Mouse (Mus musculus) embryonic stem cell, embryonic (primary cell): Measurements from ENCODE around the gene Itpkb.

Experiments
- CTCF ChIA-PET, 4 experiments: fragments of 300-600 bp in 2 of 4; fragments of 350-600 bp in 2 of 4; sonication (Branson Sonifier 250); formaldehyde crosslinking; loops; one replicate each; lab custom pipeline; 2022; ENCODE audit warnings: inconsistent platforms in 2 of 4; lab: Charles Lee
- POLR2A ChIA-PET, 4 experiments: fragments of 300-600 bp in 2 of 4; fragments of 350-600 bp in 2 of 4; sonication (Branson Sonifier 250); formaldehyde crosslinking; loops; one replicate each; lab custom pipeline; 2022; ENCODE audit warnings: antibody characterized with exemption in 4 of 4, inconsistent platforms in 1 of 4; lab: Charles Lee

Gene Itpkb

DNA sequence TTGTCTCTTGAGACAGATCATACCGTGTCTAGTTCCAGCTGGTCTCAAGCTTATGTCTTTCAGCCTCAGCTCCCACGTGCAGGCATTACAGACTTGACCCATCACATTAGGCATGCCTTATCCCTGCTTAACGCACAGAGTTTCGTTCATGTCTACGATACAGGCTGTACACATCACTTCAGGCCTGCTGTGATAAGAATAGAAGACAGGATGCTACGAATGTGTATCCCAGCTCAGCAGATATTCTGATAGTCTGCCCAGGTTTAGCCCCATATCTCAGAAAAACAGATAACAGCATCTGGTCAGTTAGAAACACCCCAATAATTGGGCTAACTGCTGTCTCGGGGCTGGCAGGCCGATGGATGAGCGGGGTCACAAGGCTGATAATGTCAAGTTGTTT, 23.4 kb upstream of the Itpkb start:
- ChIA-PET CTCF (no interaction called here), POLR2A (interaction anchor here in 2 of 4 experiments (0.6 to 2.2 kb wide), 8 partner anchors 10 to 27 kb away, joined by 3 to 9 read pairs (median 4); partner anchors contain the start of gene Itpkb (in 1 of the 2))

DNA sequence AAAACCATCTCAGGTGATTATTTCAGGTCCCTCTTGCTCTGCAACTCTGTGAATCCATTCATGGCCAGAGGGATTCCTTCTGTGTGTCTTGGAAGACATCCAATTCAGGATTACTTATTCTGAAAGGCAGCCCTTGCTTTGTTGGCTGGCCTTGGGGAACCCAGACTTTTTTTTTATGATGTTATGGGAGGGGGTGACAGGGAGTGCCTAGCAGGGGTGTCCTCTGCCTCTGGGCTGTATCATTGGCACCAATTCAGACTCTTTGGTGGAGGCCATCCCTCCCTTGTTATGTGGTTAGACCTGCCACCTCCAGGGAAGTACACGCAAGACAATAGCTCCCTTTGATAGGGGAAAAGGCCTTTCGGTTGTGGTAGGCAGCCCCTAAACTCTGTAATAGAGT, 22.6 kb upstream of the Itpkb start:
- ChIA-PET POLR2A (interaction anchor here in 3 of 4 experiments (0.5 to 1.4 kb wide), 9 partner anchors 9 to 28 kb away, joined by 3 to 5 read pairs (median 3); no protein-coding TSS in a partner anchor), CTCF (interaction anchor here in 1 of 4 experiments (1.0 kb wide), 1 partner anchor 39 kb away, joined by 3 read pairs; no protein-coding TSS in a partner anchor)

DNA sequence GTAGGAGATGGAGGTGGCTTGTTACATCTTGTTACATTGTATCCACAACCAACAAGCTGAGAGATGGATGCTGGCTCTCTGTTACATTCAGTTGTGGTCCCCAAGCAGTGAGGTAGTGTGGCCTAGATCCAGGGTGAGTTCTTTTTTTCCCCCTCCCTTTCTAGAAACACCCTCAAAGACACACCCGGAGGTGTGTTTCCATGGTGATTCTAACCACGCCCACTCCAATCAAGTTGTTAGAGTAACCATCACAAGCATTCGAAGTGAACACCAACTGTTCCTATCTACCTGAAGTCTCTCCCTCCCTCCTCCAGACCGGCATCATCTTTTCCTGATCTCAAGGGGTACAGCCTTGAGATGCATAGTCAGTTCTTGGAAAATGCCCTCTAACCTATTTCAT, 21.4 kb upstream of the Itpkb start:
- POLR2A ChIA-PET = interaction anchor here in 2 of 4 experiments (0.5 to 1.0 kb wide), 3 partner anchors 11 to 15 kb away, joined by 3 to 4 read pairs (median 3); no protein-coding TSS in a partner anchor
- CTCF ChIA-PET = interaction anchor here in 1 of 4 experiments (1.0 kb wide), 1 partner anchor 40 kb away, joined by 3 read pairs; no protein-coding TSS in a partner anchor

DNA sequence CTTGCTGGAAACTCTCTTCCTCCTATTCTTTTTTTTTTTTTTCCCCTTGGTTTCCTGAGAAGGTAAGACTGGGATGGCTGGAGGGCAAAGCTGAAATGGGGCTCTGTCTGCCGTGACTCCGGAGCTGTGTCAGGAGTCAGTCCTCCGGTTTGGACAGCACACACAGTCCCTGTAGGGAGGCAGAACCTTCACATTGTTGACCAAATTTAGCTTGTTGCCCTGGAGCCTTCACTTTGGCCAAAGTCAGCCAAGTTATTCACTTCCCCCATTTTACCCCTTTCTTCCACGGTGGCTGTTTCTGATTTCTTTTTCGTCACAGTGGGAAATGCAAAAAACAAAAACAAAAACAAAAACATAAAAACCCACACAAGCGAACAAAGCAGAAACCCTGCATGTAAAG, 18.0 kb upstream of the Itpkb start:
- POLR2A ChIA-PET = interaction anchor here in 3 of 4 experiments (0.6 to 3.8 kb wide), 29 partner anchors 10 to 994 kb away, joined by 3 to 22 read pairs (median 4); partner anchors contain the start of gene Lin9 (in 1 of the 3)

DNA sequence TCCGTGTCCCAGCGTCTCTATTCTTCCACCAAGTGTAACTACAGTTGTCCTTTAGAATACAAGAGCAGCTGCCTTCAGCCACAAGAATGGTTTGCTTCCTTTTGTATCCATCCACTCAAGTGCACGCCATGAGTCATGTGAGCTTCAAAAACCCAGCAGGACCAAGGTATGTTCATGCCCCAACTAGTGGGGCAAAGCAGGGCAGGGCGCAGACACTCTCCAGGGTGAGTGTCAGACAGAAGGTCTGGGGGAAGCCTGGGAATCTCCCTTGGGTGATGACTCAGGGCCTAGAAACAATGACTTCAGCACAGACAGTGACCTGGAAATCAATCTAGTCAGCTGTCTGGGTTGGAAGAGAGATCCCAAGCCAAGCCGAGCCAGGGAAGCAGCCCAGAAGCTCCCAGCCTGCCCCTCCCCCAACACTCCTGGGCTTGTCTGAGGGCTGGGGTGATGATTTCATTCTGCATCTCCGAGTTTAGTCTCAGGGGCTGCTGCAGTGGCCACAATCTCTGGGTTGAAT, 17.4 kb upstream of the Itpkb start:
- CTCF ChIA-PET = interaction anchor here in 2 of 4 experiments (0.5 to 2.1 kb wide), 7 partner anchors 16 to 1108 kb away, joined by 3 to 10 read pairs (median 4); no protein-coding TSS in a partner anchor
- POLR2A ChIA-PET = interaction anchor here in 3 of 4 experiments (0.6 to 3.8 kb wide), 30 partner anchors 11 to 328 kb away, joined by 3 to 22 read pairs (median 4); partner anchors contain the start of gene Lin9 (in 1 of the 3)

More for the DNA sequence above, 18.0 kb upstream of the Itpkb start:
- CTCF ChIA-PET = interaction anchor here in 3 of 4 experiments (0.5 to 2.1 kb wide), 6 partner anchors 16 to 465 kb away, joined by 3 to 7 read pairs (median 4); no protein-coding TSS in a partner anchor

DNA sequence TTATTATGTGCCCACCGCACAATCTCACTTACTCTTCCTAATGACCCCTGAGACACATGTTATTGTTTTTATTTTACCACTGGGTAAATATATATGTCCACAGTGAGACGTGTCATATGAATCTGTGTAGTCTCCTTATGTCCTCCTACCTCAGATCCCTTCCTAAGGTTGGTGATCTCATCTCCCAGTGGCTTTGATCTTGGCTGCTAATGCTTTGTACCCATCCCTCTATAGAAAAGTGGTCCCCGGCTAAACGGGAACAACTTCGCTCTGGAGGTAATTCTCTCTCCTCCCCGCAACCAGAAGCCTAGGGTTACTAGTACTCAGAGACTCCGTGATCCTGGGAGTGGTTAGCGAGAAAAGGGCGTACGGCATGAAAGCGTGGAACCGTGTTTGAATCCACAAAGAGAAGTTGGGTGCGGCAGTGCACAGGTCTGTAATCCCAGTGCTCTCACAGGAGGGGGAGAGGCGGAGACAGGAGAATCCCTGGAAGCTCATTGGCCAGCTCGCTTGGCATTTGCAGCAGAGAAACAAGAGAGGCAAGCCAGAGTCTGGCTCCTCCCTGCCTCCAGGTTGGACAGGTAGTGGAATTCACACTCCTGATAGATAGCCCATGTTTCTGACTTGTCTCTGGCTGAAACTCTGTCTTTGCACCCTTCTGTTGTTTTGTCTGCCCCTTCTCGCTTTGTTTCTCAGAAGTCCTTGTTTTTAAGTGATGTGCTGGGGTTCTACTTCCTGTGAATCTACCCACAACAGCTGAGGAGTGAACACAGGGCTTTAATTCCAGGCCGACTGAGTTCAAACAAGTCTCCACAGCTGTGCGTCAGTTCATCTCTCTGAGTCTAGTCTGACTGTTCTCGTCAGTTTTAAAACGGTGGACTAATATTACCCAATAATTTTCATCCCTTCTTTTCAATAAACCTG, 16.5 kb upstream of the Itpkb start:
- POLR2A ChIA-PET = interaction anchor here in 3 of 4 experiments (0.6 to 3.8 kb wide), 27 partner anchors 12 to 327 kb away, joined by 3 to 22 read pairs (median 6); partner anchors contain the start of genes Itpkb (in 1 of the 3) and Lin9 (in 1 of the 3)
- CTCF ChIA-PET = interaction anchor here in 2 of 4 experiments (0.6 to 2.1 kb wide), 3 partner anchors 15 to 1109 kb away, joined by 3 to 10 read pairs (median 7); no protein-coding TSS in a partner anchor

DNA sequence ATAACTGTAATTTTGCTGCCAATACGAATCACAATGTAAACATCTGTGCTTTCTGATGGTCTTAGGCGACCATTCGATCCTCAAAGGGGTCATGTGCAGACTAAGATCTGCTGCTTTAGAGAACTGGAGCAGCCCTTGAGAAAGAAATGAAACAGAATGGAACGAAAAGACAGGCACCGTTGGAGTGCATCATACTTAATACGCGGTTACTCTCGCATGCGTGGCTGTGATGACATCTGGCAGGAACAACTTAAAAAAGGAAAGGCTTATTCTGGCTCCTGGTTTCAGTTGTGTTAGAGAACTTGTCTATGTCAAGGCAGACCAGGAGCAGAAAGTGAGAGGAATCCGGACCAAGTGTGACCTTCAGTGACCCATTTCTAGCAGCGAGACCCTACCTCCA, 15.6 kb upstream of the Itpkb start:
- ChIA-PET POLR2A (interaction anchor here in 3 of 4 experiments (0.6 to 3.4 kb wide), 6 partner anchors 13 to 81 kb away, joined by 3 to 15 read pairs (median 7); no protein-coding TSS in a partner anchor), CTCF (no interaction called here)

DNA sequence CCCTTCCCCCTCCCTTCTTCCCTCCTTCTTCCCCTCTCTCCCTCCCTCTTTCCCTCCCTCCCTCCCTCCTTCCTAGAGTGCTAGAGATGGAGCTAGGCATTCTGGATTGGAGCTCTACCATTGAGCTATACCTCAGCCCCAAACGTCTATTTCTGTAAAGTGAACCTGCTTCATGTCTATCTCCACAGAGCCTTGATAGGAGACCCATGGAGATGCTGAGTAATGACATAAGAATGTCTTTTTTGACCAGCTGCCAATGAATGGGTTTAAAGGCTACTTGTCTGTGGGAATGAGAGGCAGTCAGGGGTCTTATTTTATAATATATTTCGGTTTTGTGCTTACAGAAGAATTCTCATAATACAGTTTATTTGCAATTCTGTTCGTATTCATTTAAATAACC, 15.2 kb upstream of the Itpkb start:
- CTCF ChIA-PET = no interaction called here

DNA sequence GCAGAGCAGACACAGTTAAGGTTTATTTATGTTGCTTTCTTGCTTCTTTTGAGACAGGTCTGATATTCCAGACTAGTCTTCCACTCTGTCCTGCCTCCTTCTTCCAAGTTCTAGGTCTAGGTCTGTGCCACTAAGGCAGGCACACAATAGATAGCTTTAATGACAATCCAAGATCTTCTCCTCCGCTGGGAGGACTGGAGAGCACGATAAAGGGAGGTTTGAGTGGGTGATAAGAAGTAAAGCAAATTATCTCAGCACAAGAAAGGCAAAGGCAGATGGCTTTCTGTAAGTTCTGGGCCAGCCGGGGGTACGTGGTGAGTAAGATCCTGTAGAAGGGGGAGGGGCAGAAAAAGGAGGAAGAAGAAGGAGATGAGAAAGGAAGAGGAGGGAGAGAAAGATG, 12.8 kb upstream of the Itpkb start:
- ChIA-PET CTCF (interaction anchor here in 1 of 4 experiments (1.5 kb wide), 1 partner anchor 49 kb away, joined by 5 read pairs; no protein-coding TSS in a partner anchor), POLR2A (interaction anchor here in 2 of 4 experiments (0.8 to 1.6 kb wide), 5 partner anchors 10 to 61 kb away, joined by 3 to 4 read pairs (median 3); no protein-coding TSS in a partner anchor)

More for the DNA sequence above, 15.2 kb upstream of the Itpkb start:
- POLR2A ChIA-PET = interaction anchor here in 2 of 4 experiments (0.6 to 2.9 kb wide), 4 partner anchors 14 to 179 kb away, joined by 3 to 9 read pairs (median 4); no protein-coding TSS in a partner anchor

DNA sequence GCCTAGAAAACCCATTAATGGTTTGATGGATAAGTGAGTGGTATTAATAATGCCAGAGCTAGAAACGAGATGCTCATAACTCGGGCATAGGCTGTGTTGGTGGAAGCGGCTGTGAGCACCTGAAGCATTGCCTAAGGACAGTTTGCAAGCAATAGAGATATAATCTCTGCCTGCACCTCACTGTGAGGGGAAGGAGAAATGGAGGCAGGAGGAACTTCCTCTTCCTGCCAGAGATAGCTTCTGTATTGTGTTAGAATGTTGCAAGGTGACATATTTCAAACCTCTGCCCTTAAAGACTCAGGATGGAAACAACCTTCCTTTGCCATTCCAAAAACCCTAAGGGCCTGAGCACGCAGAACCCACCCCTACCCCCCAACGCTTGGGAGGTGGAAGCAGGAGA, 11.9 kb upstream of the Itpkb start:
- ChIA-PET CTCF (interaction anchor here in 2 of 4 experiments (0.6 to 1.5 kb wide), 4 partner anchors 10 to 340 kb away, joined by 3 to 8 read pairs (median 5); no protein-coding TSS in a partner anchor), POLR2A (interaction anchor here in 2 of 4 experiments (1.4 to 4.2 kb wide), 10 partner anchors 11 to 69 kb away, joined by 3 to 21 read pairs (median 8); partner anchors contain the start of gene Itpkb (in 1 of the 2))

DNA sequence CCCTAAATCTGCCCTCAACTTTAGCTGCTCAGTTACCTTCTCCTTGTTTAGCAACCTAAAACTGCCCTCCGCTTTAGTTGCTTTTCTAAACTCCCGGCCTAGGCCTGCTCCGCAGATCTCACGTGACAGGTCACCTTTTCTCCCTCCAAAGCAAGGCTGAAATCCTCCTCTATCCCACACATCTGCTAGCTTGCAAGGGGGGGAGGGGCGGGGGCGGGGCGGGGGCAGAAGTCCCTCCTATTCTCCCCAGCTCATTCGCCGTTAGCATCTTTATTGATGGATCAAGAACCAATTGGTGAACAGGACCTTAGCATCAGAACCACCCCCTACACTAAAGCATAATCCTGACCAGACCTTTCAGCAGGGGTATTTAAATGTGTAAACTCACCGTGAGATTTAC, 10.4 kb upstream of the Itpkb start:
- ChIA-PET POLR2A (interaction anchor here in 3 of 4 experiments (0.6 to 4.2 kb wide), 35 partner anchors 9 to 411 kb away, joined by 3 to 21 read pairs (median 4); partner anchors contain the start of gene Itpkb (in 2 of the 3)), CTCF (interaction anchor here in 3 of 4 experiments (0.6 to 1.4 kb wide), 5 partner anchors 51 to 1170 kb away, joined by 3 to 8 read pairs (median 3); no protein-coding TSS in a partner anchor)

DNA sequence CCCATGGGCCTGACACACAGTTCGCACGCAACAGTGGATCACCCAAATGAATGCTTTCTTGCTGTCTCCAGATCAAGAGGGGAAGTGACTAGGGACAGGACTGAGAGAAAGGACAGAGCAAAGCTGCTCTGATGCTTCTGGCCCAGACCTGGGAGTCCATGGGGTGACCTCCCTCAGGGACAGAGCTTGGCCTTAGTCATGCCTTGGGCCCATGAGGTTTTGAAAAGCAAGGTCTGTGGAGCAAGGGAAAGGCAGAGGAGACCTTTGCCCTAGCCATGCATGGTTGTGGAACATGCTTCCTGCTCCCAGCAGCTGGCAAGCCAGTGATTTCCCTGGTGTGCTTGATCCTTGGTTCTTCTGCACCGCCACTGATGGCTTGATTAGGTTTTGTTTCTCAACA, 7.4 kb upstream of the Itpkb start:
- CTCF ChIA-PET = no interaction called here
- POLR2A ChIA-PET = no interaction called here

DNA sequence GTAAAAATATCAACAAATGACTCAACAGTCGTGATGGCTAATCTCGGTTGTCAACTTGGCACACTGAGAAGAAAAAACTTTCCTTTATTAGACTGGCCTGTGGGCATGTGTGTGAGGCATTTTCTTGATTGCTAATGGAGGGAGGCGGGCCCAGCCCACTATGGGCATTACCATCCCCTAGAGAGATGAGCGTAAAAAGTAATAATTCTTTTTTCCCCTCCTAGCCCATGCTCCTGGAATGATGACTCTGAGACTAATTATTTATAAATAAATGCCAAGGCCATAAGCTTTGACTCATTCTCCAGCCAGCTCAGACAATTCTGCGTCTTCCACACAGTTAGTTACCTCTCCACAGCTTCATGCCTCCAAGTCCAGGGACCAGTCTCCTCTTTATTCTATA, 6.8 kb upstream of the Itpkb start:
- CTCF ChIA-PET = interaction anchor here in 1 of 4 experiments (0.6 kb wide), 1 partner anchor 437 kb away, joined by 4 read pairs; no protein-coding TSS in a partner anchor
- POLR2A ChIA-PET = interaction anchor here in 1 of 4 experiments (1.5 kb wide), 1 partner anchor 21 kb away, joined by 3 read pairs; no protein-coding TSS in a partner anchor

DNA sequence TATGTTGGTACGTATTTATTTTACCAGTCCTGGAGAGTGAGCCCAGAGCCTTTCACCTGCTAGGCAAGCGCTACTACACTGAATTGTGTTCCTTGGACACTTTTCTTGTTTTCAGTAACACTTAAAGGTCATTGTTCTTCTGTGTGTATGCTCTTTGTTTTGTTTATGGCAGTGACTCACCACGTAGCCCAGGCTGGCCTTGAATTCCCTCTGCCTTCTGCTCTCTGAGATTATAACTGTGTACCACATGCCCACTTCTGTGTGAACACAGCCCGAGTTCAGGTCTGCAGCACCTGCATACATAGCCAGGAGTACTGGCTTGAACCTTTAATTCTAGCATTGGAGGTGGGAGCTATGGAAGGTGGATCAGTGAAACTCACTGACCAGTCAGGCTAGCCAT, 6.0 kb upstream of the Itpkb start:
- ChIA-PET POLR2A (interaction anchor here in 1 of 4 experiments (1.5 kb wide), 1 partner anchor 22 kb away, joined by 3 read pairs; no protein-coding TSS in a partner anchor), CTCF (interaction anchor here in 1 of 4 experiments (0.6 kb wide), 1 partner anchor 437 kb away, joined by 4 read pairs; no protein-coding TSS in a partner anchor)

DNA sequence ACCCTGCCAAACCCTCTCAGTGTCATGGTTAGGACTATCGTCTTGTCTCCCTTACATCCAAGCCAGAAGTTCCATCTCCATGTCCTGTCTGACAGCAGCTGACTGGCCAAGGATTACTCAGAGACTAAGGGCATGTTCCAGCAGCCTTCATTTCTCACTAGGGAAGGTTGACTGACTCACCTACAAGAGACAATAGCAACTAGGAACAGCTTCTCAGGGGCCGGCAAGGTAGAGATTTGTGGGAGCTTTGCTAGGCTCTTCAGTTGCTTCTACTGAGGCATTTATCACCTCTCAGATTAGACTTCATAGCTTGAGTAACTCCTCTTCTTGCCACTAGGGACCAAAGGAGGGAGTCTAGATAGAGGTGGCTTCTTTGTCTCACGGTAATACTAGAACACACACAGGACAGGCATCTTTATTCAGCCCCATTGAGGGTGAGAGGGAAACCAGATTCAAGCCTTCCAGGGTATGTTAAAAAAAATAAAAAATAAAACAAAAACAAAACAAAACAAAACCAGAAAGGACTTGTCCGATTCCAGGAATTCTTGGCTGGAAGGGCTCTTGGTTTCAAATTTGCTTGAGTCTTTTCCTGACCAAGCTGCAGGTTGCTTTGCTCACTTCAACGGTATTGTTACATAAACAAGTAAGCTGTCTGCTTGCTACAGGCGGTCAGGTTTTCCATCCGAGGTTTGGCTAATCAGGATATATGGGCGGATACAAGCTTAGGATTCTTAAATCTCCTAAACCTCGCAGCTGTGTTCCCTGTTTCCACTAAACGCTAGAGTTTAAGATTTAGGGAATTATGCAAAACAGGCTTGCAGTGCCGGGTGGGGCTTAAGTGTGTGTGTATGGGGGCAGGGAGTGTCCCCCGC, 1.3 kb upstream of the Itpkb start:
- POLR2A ChIA-PET = interaction anchor here (0.6 to 3.0 kb wide), 23 partner anchors 9 to 241 kb away, joined by 3 to 11 read pairs (median 3); no protein-coding TSS in a partner anchor
- CTCF ChIA-PET = interaction anchor here (0.6 to 2.3 kb wide), 18 partner anchors 10 to 662 kb away, joined by 3 to 13 read pairs (median 4); no protein-coding TSS in a partner anchor

DNA sequence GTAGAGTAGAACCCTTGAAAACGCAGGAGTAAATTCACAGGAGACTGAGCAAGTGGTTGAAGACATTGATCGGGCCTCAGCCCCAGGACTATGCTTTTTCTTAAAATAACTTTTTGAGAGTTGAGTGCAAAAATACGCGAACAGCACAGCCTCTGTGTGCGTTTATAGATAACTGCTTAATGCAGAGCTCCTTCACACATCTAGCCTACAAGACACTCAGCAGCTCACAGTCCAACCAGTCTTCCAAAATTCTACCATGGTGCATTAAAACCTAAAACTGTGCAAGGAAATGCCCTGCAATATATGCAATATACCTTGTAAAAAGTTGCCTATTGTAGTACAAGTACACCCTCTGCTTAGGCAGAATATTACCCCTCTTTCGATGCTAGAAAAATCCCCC, 579 bp upstream of the Itpkb start:
- ChIA-PET POLR2A (interaction anchor here in 3 of 4 experiments (0.6 to 3.0 kb wide), 26 partner anchors 8 to 448 kb away, joined by 3 to 11 read pairs (median 4); no protein-coding TSS in a partner anchor), CTCF (interaction anchor here in 3 of 4 experiments (0.6 to 2.3 kb wide), 10 partner anchors 12 to 663 kb away, joined by 3 to 13 read pairs (median 4); no protein-coding TSS in a partner anchor)
